Mouse (Mus musculus) CD4-positive naive resting alpha-beta T cell, adult 76 days (primary cell): Measurements from ENCODE around the gene Ryr1. TPM values are rescaled to one million over a fixed set of nuclear protein-coding genes. Genes with fewer than 3 reads are reported as not detected.

ENCODE experiments used
- total RNA-seq: library from RNA; stranded (reverse); gene quantifications from one replicate; pipeline ENCODE4 v1.2.4, GENCODE M21; 2023

Ryr1 gene
- total RNA-seq, result 0.21 TPM

DNA sequence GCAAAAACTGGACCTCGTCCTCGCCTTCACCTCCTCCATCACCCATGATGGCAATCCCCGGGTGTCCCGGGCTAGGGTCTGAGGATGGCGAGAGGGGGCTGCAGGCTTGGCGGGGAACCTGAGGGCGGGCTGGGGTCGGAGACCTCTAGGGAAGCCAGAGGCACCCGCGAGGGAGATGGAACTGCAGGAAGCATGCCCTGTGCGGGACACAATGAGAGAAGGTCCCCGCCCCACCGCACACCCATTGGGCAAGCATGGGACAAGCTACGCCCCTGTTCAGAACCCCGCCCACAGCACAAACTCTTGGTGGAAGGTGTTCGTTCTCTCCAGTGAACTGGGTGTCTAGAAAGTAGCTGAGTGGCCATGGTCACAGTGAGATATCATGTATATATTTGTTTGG is at the start of gene Ryr1:
Ryr1 (minus strand) TSS at position 210 of the 400 bp plus-strand sequence.

GRCm38 (mm10) chr7:29170066-29170754 is 45.2 kb upstream of the Ryr1 start, which contains the start of the genes Ggn and Spred3:
TSS of gene Ggn (plus strand) at chr7:29170210.
TSS of gene Spred3 (minus strand) at chr7:29170411.

DNA sequence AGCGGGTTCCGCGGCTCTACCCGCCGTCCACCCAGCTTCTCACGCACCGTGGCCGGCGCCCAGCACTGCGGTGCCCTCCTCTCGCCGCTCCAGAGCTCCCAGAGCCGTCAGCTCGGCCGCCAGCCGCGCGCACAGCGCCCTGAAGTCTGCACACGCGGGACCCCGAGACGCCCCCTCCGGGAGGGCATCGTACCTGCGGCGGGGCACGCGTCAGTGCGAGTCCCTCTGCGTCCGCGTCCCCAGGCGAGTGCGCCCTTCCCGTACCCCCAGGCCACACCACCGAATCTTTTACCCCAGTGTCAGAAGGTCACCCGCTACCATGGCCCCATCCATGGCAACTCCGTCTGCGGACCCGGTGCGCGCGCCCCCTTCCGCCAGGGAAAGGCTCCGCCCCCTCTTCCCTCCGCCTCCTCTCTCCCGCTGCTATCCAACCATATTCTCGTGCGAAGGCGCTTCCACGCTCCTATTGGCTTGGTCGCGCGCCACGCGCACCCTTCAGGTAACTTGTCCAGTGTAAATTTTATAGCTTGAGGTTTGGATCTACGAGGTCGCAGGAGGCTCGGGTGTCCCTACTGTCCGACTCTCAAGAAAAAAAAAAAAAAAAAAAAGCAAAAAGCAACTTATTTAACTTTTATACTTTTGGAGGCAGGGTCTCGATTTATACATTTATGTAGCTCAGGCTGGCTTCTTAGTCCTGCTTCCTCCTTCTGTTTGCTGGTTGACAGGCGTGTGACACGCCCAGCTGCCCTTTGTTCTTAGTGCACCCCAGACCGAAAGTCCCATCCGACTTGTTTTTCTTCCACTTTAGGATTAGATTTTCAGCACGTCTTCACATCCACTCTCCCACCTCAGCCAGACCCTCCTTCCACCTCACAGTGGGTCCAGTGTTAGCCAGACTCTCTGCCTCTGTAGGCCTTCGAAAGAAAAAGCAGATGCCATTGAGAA is 31.1 kb upstream of the Ryr1 start, which contains the start of gene Fam98c:
Fam98c (minus strand) TSS at position 397 of the 945 bp plus-strand sequence.

GRCm38 (mm10) chr7:29134693-29135386 is 9.9 kb upstream of the Ryr1 start, which contains the start of gene Rasgrp4:
TSS of gene Rasgrp4 (plus strand) at chr7:29134851.

DNA sequence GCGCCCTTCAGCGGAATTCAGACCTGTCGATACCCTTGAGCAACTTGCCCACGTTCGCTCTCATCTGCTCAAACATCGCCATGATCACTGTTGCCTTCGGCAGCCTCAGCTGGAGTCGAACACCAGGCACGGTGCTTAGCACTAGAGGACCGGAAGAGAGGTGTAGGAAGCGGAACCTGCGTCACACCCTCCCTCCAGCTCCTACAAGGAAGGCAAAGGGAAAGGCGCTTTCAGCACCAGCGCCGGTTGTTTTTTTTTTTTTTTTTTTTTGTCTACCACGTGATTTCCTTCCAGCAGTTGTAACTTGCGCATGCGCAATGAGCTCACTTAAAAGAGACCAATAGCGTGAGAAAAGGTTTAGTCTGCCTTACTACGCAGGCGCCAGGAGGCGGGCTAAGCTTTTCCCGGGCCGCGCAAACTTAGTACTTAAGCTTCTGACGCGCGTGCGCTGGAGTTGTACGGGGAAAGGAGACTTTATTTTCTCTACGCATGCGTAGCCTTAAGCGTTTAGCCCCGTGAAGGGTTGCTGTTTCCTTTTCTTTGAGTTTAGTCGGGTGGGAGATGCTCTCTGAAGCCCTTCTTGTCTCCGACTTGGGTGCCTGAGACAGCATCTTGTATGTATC is 143.2 kb downstream of the Ryr1 start, which contains the start of the genes Eif3k and Map4k1:
Eif3k (minus strand) TSS at position 214 of the 623 bp plus-strand sequence.
Map4k1 (plus strand) TSS at position 400 of the 623 bp plus-strand sequence.

GRCm38 (mm10) chr7:28961927-28962670 is 162.9 kb downstream of the Ryr1 start, which contains the start of gene Actn4:
TSS of gene Actn4 (minus strand) at chr7:28962340.

Other genes starting within 250 kb of the Ryr1 start
- gene Capn12, start 243.8 kb downstream of the Ryr1 start, total RNA-seq, result not detected
- gene Actn4, start 162.8 kb downstream of the Ryr1 start, total RNA-seq, result 127 TPM
- gene Eif3k, start 143.3 kb downstream of the Ryr1 start, total RNA-seq, result 283 TPM
- 94.9 TPM for gene Map4k1, start 143.1 kb downstream of the Ryr1 start, total RNA-seq
- gene Rasgrp4, start 9.7 kb upstream of the Ryr1 start, total RNA-seq, result 3.6 TPM
- gene Fam98c, start 31.1 kb upstream of the Ryr1 start, total RNA-seq, result 34.2 TPM
- not detected for gene Ggn, start 45.0 kb upstream of the Ryr1 start, total RNA-seq
- gene Spred3, start 45.2 kb upstream of the Ryr1 start, total RNA-seq, result 3.3 TPM
- gene Psmd8, start 55.5 kb upstream of the Ryr1 start, total RNA-seq, result 146 TPM
- gene Catsperg1, start 88.9 kb upstream of the Ryr1 start, total RNA-seq, result 0.32 TPM
- 0.50 TPM for gene Kcnk6, start 107.3 kb upstream of the Ryr1 start, total RNA-seq
- 21.1 TPM for gene Yif1b, start 113.2 kb upstream of the Ryr1 start, total RNA-seq
- 2.4 TPM for gene 2200002D01Rik, start 123.3 kb upstream of the Ryr1 start, total RNA-seq
- 60.7 TPM for gene Spint2, start 156.7 kb upstream of the Ryr1 start, total RNA-seq
- 1.0 TPM for gene Ppp1r14a, start 164.1 kb upstream of the Ryr1 start, total RNA-seq
- gene Dpf1, start 178.8 kb upstream of the Ryr1 start, total RNA-seq, result not detected